Mouse (Mus musculus) liver, embryonic 11.5 days (tissue): ENCODE results near the gene Tmem208. TPM values are rescaled to one million over a fixed set of nuclear protein-coding genes. Genes with fewer than 3 reads are reported as not detected.

ENCODE experiments used
- ATAC-seq: fragments of 200-750 bp; cut with Nextera tagmentation; replicated peaks from 2 replicates; pipeline ENCODE4 v1.8.0; 2017; ENCODE audit warnings: moderate number of reproducible peaks, mild to moderate bottlenecking, moderate TSS enrichment, moderate library complexity; ENCODE audit not compliant: low FRiP score
- DNase-seq: peaks from one replicate; pipeline ENCODE4 v3.0.0-alpha.2; 2017; ENCODE audit warnings: low spot score
- H3K27ac ChIP-seq: fragments of 300-500 bp; sonication (generic); 2 replicates; pipeline ENCODE4 v1.5.1; 2014; ENCODE audit warnings: mild to moderate bottlenecking, low read depth, low read length, control low read depth
- H3K27me3 ChIP-seq: fragments of 300-500 bp; sonication (generic); replicated peaks from 2 replicates; pipeline ENCODE4 v1.6.1; 2014; ENCODE audit warnings: low read length, mixed read lengths; ENCODE audit not compliant: control insufficient read depth, insufficient read depth
- H3K36me3 ChIP-seq: fragments of 300-500 bp; sonication (generic); 2 replicates; pipeline ENCODE4 v1.6.1; 2014; ENCODE audit warnings: mild to moderate bottlenecking, low read length, moderate library complexity, mixed read lengths; ENCODE audit not compliant: control insufficient read depth, insufficient read depth
- H3K4me1 ChIP-seq: fragments of 300-500 bp; sonication (generic); replicated peaks from 2 replicates; pipeline ENCODE4 v1.6.1; 2014; ENCODE audit warnings: low read length, mixed read lengths; ENCODE audit not compliant: control insufficient read depth, insufficient read depth
- H3K4me2 ChIP-seq: fragments of 300-500 bp; sonication (generic); 2 replicates; pipeline ENCODE4 v1.6.1; 2014; ENCODE audit warnings: mild to moderate bottlenecking, control low read depth, moderate library complexity
- H3K4me3 ChIP-seq: fragments of 300-500 bp; sonication (generic); 2 replicates; pipeline ENCODE4 v1.5.1; 2014; ENCODE audit warnings: low read depth, low read length, control low read depth
- H3K9ac ChIP-seq: fragments of 300-500 bp; sonication (generic); 2 replicates; pipeline ENCODE4 v1.6.1; 2014; ENCODE audit warnings: low read depth, low read length, control low read depth
- H3K9me3 ChIP-seq: fragments of 300-500 bp; sonication (generic); 2 replicates; pipeline ENCODE4 v1.6.1; 2016; ENCODE audit warnings: low read length, inconsistent platforms, mixed read lengths; ENCODE audit not compliant: control insufficient read depth
- WGBS: fragments of 180-500 bp; shearing (Covaris S2); extraction: QIAGEN DNeasy Blood & Tissue Kit; methylation state at CpG from one replicate; pipeline ENCODE4 v1.1.7; 2014; 5-methylcytosine and 5-hydroxymethylcytosine counted together
- polyA plus RNA-seq: library from polyadenylated mRNA; unstranded; fragments of >200 nt; fragmentation: Nextera tagmentation; extraction: Ambion mirVana; gene quantifications from 2 replicates; pipeline ENCODE4 v1.2.1, GENCODE M21; 2014

The Tmem208 gene
- polyA plus RNA-seq, 1 experiment from 2014 or later = 138 TPM

DNA sequence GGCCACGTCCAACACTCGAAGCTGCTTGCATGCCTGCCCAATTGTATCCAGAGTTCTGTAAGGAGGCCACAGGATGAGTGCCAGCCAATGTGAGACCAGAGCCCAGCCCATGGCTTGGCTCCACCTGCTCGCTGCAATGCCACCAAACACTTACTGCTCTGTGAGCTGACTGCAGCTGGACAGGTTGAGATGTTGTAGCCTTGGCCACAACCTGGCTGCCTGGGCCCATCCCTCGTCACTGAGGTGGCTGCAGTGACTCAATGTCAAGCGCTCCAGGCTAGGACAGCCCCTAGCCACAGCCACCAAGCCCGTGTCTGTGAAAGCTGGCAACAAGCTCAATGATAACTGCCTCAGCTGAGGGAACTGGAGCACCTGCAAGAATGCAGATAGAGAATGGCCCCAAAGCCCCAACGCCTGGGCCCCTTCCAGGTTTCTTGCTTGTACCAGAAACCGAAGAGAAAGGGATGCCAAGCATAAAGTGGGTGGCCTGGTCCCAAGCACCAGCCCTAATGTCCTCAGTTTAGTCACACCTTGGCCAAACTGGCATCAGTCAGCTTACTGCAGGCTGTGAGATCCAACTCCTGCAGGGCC is 13.2 kb upstream of the Tmem208 start:
- no peak overlapping the region for H3K4me3 ChIP-seq
- H3K9me3 ChIP-seq = no peaks in the 10 kb centered on the region
- H3K9ac ChIP-seq = peak overlapping the region; percentile 47; the same call in 1 of the 2 replicates
- 71% methylated on average over 8 of the region's 8 CpGs for WGBS
- H3K27me3 ChIP-seq = no peaks in the 10 kb centered on the region
- peak overlapping the region; percentile 65 for H3K27ac ChIP-seq
- peak overlapping the region; percentile 50 for H3K4me2 ChIP-seq
- ATAC-seq (peak; percentile 78), DNase-seq (no peak)
- H3K4me1 ChIP-seq = peaks cover 29% of the 10 kb centered on the region
- peaks cover 32% of the 10 kb centered on the region for H3K36me3 ChIP-seq

DNA sequence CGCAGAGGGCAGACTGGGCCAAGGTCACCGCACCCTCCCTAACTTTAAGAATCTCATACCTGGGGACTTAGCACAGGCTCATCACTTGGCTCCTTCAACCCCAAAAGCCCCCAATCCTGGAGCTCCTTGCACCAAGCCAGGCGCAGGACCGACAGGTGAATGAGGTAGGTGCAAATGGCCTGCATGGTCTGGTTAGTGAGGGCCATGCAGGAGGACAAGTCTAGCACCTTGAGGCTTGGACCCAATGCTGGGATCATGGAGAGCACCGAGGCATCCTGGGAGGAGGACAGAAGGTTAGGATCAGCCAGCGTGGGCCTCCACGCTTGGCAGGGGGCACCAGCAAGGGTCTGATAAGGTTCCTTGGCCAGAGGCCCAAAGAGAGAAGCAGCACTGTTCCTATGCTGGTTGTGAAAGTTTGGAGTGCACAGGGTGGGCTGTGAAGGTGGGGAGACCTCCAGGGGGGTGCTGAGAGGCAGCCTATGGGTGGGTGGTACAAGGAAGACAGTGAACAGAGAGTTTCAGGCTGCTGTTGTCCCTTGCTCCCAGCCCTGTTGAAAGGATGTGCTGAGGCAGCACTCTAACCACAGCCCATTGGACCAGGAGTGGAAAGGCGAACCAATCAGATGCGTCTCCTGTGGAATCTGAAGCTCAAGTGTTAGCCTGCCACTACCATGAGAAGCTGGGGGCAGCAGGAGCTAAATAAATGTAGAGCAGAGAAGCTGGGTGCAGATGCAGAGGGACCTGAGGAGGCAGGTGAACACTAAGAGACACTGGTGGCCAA is 12.3 kb upstream of the Tmem208 start:
- DNase-seq (no peak), ATAC-seq (0 out of 2 replicates have a peak, but pooled peaks have one; percentile 28)
- Histone ChIP-seq H3K4me1 (peaks cover 29% of the 10 kb centered on the region), H3K27me3 (no peaks in the 10 kb centered on the region), H3K27ac (peak overlapping the region; percentile 65), H3K4me2 (peak overlapping the region; percentile 50), H3K4me3 (no peak overlapping the region), H3K36me3 (peaks cover 32% of the 10 kb centered on the region), H3K9me3 (no peaks in the 10 kb centered on the region), H3K9ac (peak overlapping the region; percentile 47; the same call in 1 of the 2 replicates)
- WGBS = 81% methylated on average over 9 of the region's 9 CpGs

DNA sequence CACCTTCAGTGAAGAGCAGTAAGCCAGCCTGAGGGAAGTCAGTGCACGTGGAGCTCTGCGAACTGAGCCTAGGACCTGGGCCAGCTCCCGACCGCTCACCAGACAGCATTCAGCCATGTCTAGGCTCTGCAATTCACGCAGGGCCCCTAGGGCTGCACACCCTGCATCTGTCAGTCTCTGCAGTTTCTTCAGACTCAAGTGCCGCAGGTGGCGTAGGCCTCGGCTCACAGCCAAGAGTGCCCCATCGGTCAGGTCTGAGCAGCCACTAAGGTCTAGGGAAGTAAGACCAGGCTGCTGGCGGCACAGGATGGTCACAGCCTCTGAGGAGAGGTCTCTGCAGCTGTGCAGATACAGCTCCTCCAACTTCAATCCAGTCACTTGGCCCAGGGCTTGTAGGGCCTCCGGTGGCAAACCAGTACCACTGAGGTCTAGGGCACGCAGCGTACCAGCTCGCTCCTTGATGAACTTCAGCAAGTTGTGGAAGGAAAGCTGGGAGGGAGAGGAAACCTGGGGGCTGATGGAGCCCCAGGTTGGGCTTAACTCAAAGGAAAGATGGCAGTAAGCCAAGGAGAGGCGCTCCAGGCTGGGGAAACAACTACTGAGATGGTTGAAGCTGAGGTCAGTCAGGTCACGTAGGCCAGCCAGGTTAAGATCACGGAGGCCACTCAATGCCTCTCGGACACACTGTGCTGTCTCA is 10.9 kb upstream of the Tmem208 start:
- Histone ChIP-seq H3K4me2 (no peak overlapping the region), H3K4me1 (peaks cover 41% of the 10 kb centered on the region), H3K9me3 (no peaks in the 10 kb centered on the region), H3K27ac (no peak overlapping the region), H3K4me3 (no peak overlapping the region), H3K9ac (no peak overlapping the region), H3K27me3 (no peaks in the 10 kb centered on the region), H3K36me3 (peaks cover 30% of the 10 kb centered on the region)
- no peak for DNase-seq
- WGBS = 93% methylated on average over 18 of the region's 18 CpGs
- no peak for ATAC-seq

DNA sequence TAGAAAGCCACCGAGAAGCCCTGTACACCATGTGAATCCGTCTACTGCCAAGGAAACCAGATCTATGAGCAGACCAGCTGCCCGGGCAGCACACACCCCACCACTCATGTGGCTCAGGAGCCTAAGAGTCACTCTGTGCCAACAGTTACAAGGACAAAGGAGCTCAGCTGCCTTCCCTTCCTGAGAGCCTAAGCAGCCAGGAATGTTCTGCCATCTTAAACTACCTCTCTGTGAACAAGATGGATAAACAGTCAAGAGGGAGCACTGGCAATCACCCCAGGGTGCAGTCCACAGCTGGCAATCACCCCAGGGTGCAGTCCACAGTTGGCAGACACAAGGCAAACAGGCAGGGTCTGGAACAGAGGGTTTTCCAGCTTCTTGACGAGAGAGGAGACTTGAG is 8.2 kb upstream of the Tmem208 start:
- Histone ChIP-seq H3K36me3 (peaks cover 20% of the 10 kb centered on the region), H3K9me3 (no peaks in the 10 kb centered on the region), H3K4me3 (no peak overlapping the region), H3K4me1 (peaks cover 33% of the 10 kb centered on the region), H3K9ac (no peak overlapping the region), H3K27ac (no peak overlapping the region), H3K27me3 (no peaks in the 10 kb centered on the region), H3K4me2 (no peak overlapping the region)
- no peak for ATAC-seq
- DNase-seq = no peak
- 87% methylated on average over 4 of the region's 4 CpGs for WGBS

DNA sequence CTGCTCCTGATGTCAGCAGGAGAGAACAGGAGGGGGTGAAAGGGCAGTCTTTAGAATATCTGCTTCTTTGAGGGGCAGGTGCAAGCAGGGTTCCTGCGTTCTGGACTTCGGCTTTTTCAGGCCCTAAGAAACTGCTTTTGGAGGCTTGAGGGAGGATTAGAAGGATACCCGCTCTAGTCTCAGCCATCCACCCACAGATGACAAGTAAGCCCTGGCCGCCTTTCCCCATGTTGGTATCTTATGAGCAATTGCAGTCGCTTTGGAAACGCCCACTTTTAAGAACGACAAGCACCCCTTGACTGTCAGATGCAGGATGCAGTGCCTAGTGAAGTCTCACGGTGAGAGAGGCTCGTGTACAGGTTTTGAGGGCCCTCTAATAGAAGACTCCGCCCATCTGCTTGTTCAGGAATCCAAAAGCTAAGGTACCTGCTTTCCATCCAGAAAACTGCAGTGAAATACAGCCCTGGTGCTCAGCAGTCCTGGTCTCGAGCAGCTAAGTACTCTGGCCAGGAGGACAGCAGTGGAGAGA is 7.4 kb upstream of the Tmem208 start:
- H3K4me2 ChIP-seq = no peak overlapping the region
- peaks cover 30% of the 10 kb centered on the region for H3K4me1 ChIP-seq
- H3K27ac ChIP-seq = 0 out of 2 replicates have a peak overlapping the region, but pooled peaks have one; percentile 38
- H3K36me3 ChIP-seq = peaks cover 15% of the 10 kb centered on the region
- ATAC-seq (no peak), DNase-seq (no peak)
- no peak overlapping the region for H3K9ac ChIP-seq
- no peaks in the 10 kb centered on the region for H3K9me3 ChIP-seq
- WGBS = 78% methylated on average over 11 of the region's 11 CpGs
- H3K27me3 ChIP-seq = no peaks in the 10 kb centered on the region
- no peak overlapping the region for H3K4me3 ChIP-seq

DNA sequence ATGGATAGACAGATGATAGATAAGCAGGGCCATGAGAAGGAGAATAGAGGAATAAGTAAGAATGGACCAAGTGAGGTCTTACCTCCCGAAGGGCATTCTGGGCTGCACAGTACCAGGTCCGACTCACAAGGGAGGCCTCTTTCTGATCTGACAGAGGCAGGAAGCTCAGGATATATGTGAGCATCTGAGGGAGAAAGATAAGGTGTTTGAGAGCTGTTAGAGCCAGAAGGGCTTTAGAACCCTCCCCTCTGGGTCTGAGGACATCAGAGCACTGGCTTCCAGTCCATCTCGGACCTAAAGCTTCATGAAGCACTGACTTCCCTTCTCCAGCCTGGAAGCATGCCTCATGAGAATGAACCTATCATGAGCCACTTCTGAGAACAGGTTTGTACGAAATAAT is 3.0 kb upstream of the Tmem208 start:
- DNase-seq (no peak), ATAC-seq (peak; percentile 84)
- Histone ChIP-seq H3K36me3 (peaks cover 2% of the 10 kb centered on the region; the same call in 1 of the 2 replicates), H3K4me2 (peak overlapping the region; percentile 56), H3K9ac (peak overlapping the region; percentile 50; the same call in 1 of the 2 replicates), H3K4me3 (peak overlapping the region; percentile 28), H3K27ac (peak overlapping the region; percentile 84), H3K9me3 (no peaks in the 10 kb centered on the region), H3K27me3 (no peaks in the 10 kb centered on the region), H3K4me1 (peaks cover 42% of the 10 kb centered on the region)
- WGBS = 45% methylated on average over 4 of the region's 4 CpGs

DNA sequence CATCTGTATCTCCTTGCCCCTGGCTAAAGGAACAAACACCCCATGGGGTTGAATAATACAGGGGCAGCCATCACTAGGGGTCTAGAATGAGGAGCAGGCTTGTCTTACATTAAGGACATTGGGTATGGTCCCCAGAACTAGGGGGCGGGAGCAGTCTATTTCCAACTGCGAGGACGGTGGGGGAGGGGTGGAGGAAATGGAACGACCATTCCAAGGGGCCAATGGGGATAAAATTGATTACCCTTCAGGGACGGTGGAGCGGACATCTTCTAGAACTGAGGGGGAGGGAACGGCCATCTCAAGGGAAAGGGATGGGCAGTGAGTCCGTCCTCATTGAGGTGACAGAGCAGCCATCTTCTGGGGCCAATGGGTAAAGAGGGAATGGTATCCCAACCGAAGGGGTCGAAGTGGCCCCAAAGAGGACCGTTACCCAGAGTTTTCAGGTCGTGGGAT is 487 bp upstream of the Tmem208 start:
- Histone ChIP-seq H3K27me3 (no peaks in the 10 kb centered on the region), H3K4me3 (peak overlapping the region; percentile 67), H3K9ac (peak overlapping the region; percentile 79), H3K9me3 (no peaks in the 10 kb centered on the region), H3K27ac (peak overlapping the region; percentile 86), H3K4me2 (peak overlapping the region; percentile 91), H3K4me1 (peaks cover 29% of the 10 kb centered on the region), H3K36me3 (peaks cover 18% of the 10 kb centered on the region)
- ATAC-seq (peak; percentile 16), DNase-seq (no peak)
- WGBS = 1% methylated on average over 12 of the region's 12 CpGs

DNA sequence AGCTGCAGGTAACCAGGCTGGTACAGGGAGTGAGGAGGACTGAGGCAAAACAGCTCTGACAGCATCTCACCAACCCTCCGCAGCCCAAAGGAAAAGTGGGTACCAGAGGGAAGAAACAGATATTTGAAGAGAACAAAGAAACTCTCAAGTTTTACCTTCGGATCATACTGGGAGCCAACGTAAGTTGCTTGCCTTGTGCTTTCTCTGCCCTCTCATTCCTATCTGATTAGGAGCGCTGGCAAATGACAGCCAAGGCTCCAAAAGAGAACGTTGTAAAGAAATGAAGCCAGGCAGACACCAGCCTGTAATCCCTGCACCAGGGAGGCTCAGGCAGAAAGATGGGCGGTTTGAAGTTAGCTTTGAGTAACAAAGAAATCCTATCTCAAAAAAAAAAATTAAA is 814 bp downstream of the Tmem208 start:
- peak overlapping the region; percentile 79 for H3K9ac ChIP-seq
- no peak for DNase-seq
- H3K27ac ChIP-seq = peak overlapping the region; percentile 86
- H3K9me3 ChIP-seq = no peaks in the 10 kb centered on the region
- peak overlapping the region; percentile 67 for H3K4me3 ChIP-seq
- WGBS = 25% methylated on average over 6 of the region's 6 CpGs
- H3K36me3 ChIP-seq = peaks cover 28% of the 10 kb centered on the region
- no peaks in the 10 kb centered on the region for H3K27me3 ChIP-seq
- ATAC-seq = no peak
- peak overlapping the region; percentile 91 for H3K4me2 ChIP-seq
- peaks cover 25% of the 10 kb centered on the region for H3K4me1 ChIP-seq
